Mouse (Mus musculus): ENCODE measurements at regions not wholly inside any gene's neighbourhood (a gene's known extent, or its start where the extent isn't known, plus 50 kb on each side); places are given as distances from the start of the nearest gene placed in this dataset.

- TF ChIP-seq CTCF (IDR thresholded peaks at IDR 0.05; ENCODE audit: borderline replicate concordance, insufficient read depth, low read length) (no peak), POLR2A (IDR thresholded peaks at IDR 0.05; ENCODE audit: low read depth, low read length) (no peak)
Measured at GRCm38 (mm10) chr15:96179511-96179910, 107.8 kb upstream of the Arid2 start.

Data from embryonic fibroblast, embryonic 13.5 days (primary cell).